Mouse (Mus musculus) central nervous system, embryonic 18 days (tissue): ENCODE measurements around the gene Pip5kl1. TPM values are rescaled to one million over a fixed set of nuclear protein-coding genes. Genes with fewer than 3 reads are reported as not detected.

Experiments used
- polyA plus RNA-seq: library from polyadenylated mRNA; depleted of rRNA; stranded (reverse); fragments of >200 nt; gene quantifications from 2 replicates; pipeline ENCODE4 v1.2.3, GENCODE M21; 2012; rRNA removed

Pip5kl1 gene
- polyA plus RNA-seq: 24.2 and 24.6 TPM in 2 replicates

DNA sequence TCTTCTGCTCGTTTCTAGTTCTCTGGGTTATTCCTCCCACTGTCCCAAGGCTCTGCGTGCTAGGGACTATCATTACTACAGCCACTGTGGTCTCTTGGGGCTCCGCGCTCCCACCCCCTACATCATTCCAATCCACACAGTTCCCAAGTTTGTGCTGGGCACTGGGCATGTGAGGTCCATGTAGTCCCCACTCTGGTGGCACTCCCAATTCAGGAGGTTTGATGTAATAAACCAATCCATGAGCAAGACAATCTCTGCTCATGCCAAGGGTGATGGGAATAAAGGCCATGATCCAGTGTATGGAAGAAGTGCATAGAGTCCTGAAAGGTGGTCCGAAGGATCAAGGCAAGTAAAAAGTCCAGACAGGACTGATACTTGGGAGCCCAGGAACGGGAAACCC is at the start of gene Pip5kl1:
TSS of gene Pip5kl1 (plus strand) at position 301 of the 400 bp plus-strand sequence.

DNA sequence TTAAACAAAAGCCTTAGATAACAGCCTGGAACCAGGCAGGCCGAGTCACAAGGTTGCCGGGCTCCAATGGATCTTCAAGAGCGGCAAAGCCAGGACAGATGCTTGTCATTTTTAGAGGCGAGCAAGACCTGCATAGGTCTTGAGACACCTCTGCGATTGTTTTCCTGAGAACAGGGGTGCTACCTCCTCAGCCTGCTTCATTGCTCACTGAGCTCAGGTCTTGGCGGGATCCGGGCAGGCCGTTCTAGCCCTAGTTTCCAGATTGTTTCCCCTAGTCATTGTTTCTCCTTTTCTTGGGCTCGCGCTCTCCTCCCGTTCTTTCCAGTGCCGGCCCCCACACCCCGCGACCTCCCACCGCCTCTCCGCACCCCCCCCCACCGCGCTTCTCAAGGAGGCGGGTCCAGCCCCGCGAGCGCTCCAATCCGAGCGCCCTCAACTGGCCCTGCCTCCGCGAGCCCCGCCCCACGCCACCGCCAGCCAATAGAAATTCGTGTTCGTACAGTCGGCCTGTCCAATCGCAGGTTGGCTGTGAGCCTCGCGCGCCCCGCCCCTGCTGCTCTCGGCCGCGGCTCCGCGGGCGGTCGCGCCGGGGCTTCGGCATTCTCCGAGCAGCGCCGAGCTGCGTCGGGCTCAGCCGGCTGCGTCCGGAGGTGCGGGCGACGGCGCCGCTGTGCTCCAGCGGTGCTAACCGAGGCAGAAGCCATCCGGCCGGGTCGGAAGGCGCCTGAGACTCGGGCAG is 39.7 kb upstream of the Pip5kl1 start, which contains the start of gene Fam102a:
TSS of gene Fam102a (plus strand) at position 600 of the 739 bp plus-strand sequence.

DNA sequence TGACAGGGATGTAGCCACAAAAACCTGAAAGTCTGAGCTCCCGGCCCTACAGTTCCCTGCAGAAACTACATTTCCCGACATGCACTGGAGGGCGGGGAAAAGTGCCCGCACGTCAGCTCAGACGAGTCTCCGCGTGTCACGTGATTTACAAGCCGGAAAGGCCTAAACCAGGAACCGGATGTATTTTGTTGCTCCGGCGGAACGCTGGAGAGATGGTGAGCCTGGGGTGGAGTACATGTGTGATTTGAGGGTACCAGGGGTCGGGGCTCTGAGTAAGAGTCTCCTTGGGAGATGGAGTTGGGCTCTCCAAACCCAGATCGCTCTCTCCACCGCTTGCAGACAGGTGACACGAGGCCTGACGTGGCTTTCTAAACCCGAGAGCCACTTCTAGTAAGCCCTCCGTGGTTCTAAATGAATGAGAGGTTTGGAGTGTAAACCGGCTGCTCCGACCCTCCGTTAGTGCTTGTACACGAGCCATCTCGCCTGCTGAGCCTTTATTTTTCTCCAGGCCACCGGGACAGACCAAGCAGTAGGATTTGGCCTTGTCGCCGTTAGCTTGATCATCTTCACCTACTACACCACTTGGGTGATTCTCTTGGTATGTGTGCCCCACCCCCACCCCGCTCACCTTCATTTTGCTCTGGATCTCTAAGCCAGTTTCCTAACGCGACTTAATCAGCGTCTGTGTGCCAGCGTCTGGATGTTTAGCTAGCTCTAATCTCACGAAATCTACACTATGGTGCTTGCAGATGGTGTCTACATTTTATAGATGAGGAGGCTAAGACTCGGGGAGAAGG is 3.7 kb upstream of the Pip5kl1 start, which contains the start of gene Dpm2:
TSS of gene Dpm2 (plus strand) at position 161 of the 797 bp plus-strand sequence.

DNA sequence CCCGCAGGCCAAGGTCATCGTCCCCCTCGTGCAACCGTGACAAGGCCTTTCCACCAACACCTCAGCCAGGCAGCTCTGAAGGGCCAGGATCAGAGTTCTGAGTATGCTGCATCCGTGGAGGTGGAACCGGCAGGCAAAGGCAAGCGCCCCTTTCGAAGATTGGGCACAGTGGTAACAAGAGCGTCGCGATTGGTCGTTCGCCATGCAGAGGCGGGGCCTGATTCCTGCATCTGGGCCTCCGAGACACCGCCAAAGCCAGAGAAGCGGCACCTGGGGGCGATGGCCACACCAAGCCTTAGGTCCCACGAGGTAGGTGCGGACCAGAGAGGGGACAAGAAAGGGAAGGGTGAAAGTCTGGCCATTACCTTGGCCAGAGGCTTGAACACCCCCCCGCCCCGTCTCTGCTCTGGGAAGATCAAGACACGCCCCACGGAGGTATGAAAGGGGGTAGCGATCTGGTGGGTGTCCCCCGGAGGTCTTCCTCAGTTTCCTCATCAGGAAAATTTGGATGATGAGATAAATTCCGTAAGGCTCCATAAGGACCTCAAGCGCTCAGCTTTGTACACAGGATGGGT is 1.1 kb downstream of the Pip5kl1 start, which contains the start of gene 9430097D07Rik:
TSS of gene 9430097D07Rik (minus strand) at position 99 of the 575 bp plus-strand sequence.

DNA sequence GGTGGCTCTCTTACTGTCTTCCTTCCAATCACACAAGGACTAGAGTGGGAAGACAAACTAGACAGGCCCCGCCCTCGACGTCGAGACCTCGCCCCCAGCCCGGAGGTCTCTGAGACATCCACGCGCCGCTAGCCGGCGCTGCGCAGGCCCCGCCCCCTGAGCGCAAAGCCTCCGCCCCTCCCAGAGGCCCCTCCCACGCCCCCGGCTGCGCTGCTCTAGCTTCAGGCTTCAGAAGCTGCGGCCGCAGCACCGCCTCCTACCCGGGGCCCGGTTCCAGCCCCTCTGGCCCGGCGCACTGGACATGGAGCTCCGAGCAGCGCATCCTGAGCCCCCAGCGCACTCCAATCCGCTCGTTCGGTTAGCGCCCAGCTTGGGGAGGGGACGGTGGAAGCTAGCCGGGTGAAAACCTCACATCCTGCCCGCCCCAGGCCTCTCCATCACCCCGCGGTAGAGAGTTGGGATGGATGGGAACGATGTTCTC is 12.3 kb downstream of the Pip5kl1 start, which contains the start of gene St6galnac4:
TSS of gene St6galnac4 (plus strand) at position 225 of the 481 bp plus-strand sequence.

DNA sequence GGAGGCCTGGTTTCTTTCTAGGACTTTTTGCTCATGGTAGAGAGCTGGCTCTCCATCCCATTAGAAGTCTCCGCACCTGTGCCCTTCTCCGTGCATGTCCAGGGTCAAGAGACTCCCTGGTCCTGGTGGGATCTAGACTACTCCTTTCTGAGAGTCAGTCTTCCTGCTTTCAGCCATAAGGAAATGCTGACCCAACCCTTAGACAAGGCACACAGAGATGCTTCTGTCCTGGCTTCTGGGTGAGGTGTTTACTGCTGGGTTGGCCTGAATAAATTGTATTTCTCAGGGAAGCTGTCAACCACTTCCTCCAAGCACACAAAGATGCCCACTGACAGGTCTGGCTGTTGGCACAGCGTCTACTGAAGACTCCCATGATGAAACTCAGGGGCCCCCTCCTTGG is 24.8 kb downstream of the Pip5kl1 start, which contains the start of gene St6galnac6:
TSS of gene St6galnac6 (plus strand) at position 301 of the 400 bp plus-strand sequence.

DNA sequence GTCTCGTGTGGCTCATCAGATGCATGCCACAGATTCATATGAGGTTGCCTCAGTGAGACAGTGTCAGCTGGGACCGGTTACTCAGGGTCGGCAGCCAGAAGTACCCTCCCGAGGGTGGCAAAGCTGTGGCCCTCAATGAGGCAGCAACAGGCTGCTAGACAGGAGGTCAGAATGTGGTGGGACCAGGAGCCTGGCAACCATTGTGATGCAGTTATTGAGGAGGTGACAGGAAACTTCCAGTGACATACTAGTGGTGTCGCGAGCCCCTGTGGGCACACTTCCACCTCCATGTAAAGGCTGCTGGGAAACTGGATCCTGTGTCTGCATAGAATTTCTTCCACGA is 46.9 kb downstream of the Pip5kl1 start, which contains the start of gene Ak1:
TSS of gene Ak1 (plus strand) at position 242 of the 343 bp plus-strand sequence.

Other genes with a start within 250 kb of the Pip5kl1 start
- gene Ciz1, start 222.5 kb upstream of the Pip5kl1 start, polyA plus RNA-seq: 165 and 172 TPM in 2 replicates
- 257 and 347 TPM in 2 replicates for gene Dnm1, start 221.5 kb upstream of the Pip5kl1 start, polyA plus RNA-seq
- 126 and 145 TPM in 2 replicates for gene 1110008P14Rik, start 192.9 kb upstream of the Pip5kl1 start, polyA plus RNA-seq
- 1.1 and 8.6 TPM in 2 replicates for gene Lcn2, start 186.5 kb upstream of the Pip5kl1 start, polyA plus RNA-seq
- 58.8 and 61.3 TPM in 2 replicates for gene Ptges2, start 178.9 kb upstream of the Pip5kl1 start, polyA plus RNA-seq
- gene Naif1, start 124.3 kb upstream of the Pip5kl1 start, polyA plus RNA-seq: 4.0 and 4.4 TPM in 2 replicates
- 41.8 and 42.3 TPM in 2 replicates for gene Slc25a25, start 123.4 kb upstream of the Pip5kl1 start, polyA plus RNA-seq
- 7.5 and 8.2 TPM in 2 replicates for gene Fam102a, start 39.5 kb upstream of the Pip5kl1 start, polyA plus RNA-seq
- gene Dpm2, start 3.9 kb upstream of the Pip5kl1 start, polyA plus RNA-seq: 172 and 187 TPM in 2 replicates
- 0.31 and 0.35 TPM in 2 replicates for gene 9430097D07Rik, start 887 bp downstream of the Pip5kl1 start, polyA plus RNA-seq
- 29.4 and 30.7 TPM in 2 replicates for gene St6galnac4, start 12.3 kb downstream of the Pip5kl1 start, polyA plus RNA-seq
- 30.7 and 32.0 TPM in 2 replicates for gene St6galnac6, start 24.9 kb downstream of the Pip5kl1 start, polyA plus RNA-seq
- gene Ak1, start 47.0 kb downstream of the Pip5kl1 start, polyA plus RNA-seq: 53.9 and 56.7 TPM in 2 replicates
- 26.1 and 27.6 TPM in 2 replicates for gene Eng, start 71.8 kb downstream of the Pip5kl1 start, polyA plus RNA-seq
- 44.7 and 46.5 TPM in 2 replicates for gene Fpgs, start 129.3 kb downstream of the Pip5kl1 start, polyA plus RNA-seq
- gene Cdk9, start 138.3 kb downstream of the Pip5kl1 start, polyA plus RNA-seq: 196 and 197 TPM in 2 replicates
- 36.2 and 42.8 TPM in 2 replicates for gene Sh2d3c, start 146.3 kb downstream of the Pip5kl1 start, polyA plus RNA-seq
- 3.8 and 4.7 TPM in 2 replicates for gene 6330409D20Rik, start 166.2 kb downstream of the Pip5kl1 start, polyA plus RNA-seq
- gene Tor2a, start 182.4 kb downstream of the Pip5kl1 start, polyA plus RNA-seq: 67.1 and 67.4 TPM in 2 replicates
- gene Ttc16, start 200.8 kb downstream of the Pip5kl1 start, polyA plus RNA-seq: 1.4 and 2.4 TPM in 2 replicates
- 7.0 and 8.6 TPM in 2 replicates for gene Ptrh1, start 201.0 kb downstream of the Pip5kl1 start, polyA plus RNA-seq
- gene Cfap157, start 209.6 kb downstream of the Pip5kl1 start, polyA plus RNA-seq: 0.63 and 2.7 TPM in 2 replicates